Mouse (Mus musculus) embryonic facial prominence, embryonic 15.5 days (tissue): ENCODE data around the gene Axin2. TPM values are rescaled to one million over a fixed set of nuclear protein-coding genes. Genes with fewer than 3 reads are reported as not detected.

Experiments
- ATAC-seq: fragments of 200-750 bp; cut with Nextera tagmentation; 2 replicates; pipeline ENCODE4 v1.8.0; 2017; ENCODE audit warnings: low read depth, moderate TSS enrichment; ENCODE audit not compliant: insufficient number of reproducible peaks, low FRiP score, low TSS enrichment
- H3K27ac ChIP-seq: fragments of 300-500 bp; sonication (generic); replicated peaks from 2 replicates; pipeline ENCODE4 v1.5.1; 2015; ENCODE audit warnings: mild to moderate bottlenecking, inconsistent platforms
- H3K27me3 ChIP-seq: fragments of 300-500 bp; sonication (generic); 2 replicates; pipeline ENCODE4 v1.6.1; 2015; ENCODE audit warnings: inconsistent platforms
- H3K36me3 ChIP-seq: fragments of 300-500 bp; sonication (generic); 2 replicates; pipeline ENCODE4 v1.6.1; 2015; ENCODE audit warnings: mild to moderate bottlenecking, inconsistent platforms
- H3K4me1 ChIP-seq: fragments of 300-500 bp; sonication (generic); 2 replicates; pipeline ENCODE4 v1.6.1; 2015; ENCODE audit warnings: inconsistent platforms
- H3K4me2 ChIP-seq: fragments of 300-500 bp; sonication (generic); replicated peaks from 2 replicates; pipeline ENCODE4 v1.6.1; 2015; ENCODE audit warnings: mild to moderate bottlenecking, inconsistent platforms
- H3K4me3 ChIP-seq: fragments of 300-500 bp; sonication (generic); replicated peaks from 2 replicates; pipeline ENCODE4 v1.5.1; 2015; ENCODE audit warnings: mild to moderate bottlenecking, inconsistent platforms
- H3K9ac ChIP-seq: fragments of 300-500 bp; sonication (generic); 2 replicates; pipeline ENCODE4 v1.6.1; 2015; ENCODE audit warnings: inconsistent platforms
- H3K9me3 ChIP-seq: fragments of 300-500 bp; sonication (generic); replicated peaks from 2 replicates; pipeline ENCODE4 v1.6.1; 2016; ENCODE audit warnings: inconsistent platforms
- WGBS: fragments of 180-500 bp; shearing (Covaris S2); methylation state at CpG from one replicate; pipeline ENCODE4 v1.1.7; 2015; 5-methylcytosine and 5-hydroxymethylcytosine counted together
- polyA plus RNA-seq: library from polyadenylated mRNA; unstranded; fragments of >200 nt; fragmentation: Nextera tagmentation; extraction: Ambion mirVana; gene quantifications from 2 replicates; pipeline ENCODE4 v1.2.1, GENCODE M21; 2015

Axin2 gene
- polyA plus RNA-seq, 1 experiment from 2014 or later: 12.5 TPM

DNA sequence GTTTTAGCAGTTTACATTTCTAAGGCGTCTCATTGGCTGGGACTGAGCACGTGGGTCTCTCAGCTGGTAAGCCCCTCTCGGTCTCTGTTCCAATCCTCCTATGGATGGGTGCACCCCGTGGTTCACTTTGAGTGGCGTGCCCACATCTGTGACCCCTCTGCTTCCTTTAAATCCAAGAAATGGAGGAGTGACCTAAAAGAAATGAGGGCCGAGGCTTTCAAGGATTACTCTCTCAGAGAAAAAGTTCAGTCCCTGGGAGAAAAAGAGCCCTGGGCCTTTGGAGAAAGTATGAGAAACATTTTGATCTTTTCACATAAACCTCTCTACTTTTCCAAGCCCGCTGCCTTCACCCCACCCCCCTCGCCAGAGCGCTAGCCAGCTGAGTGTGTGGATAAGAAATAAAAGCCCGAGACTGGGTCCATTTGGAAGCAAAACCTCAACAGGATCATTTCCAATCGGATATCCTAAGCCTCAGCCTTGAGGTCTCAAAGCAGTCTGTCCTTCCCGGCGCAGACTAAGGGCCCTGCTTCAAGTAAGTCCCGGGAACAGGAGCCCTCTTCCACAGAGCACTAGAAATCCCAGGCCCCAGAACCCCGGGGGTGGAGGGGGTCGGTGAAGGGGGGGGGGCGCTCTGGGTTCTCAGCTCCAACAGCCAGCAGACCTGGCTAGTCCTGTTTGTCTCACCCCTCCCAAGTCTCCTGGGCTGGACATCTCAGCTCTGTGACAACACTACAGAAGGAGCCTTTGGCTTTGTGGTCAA is 28.9 kb upstream of the Axin2 start:
- Histone ChIP-seq H3K4me2 (peak overlapping the region; percentile 62), H3K36me3 (no peaks in the 10 kb centered on the region), H3K27ac (peak overlapping the region; percentile 90), H3K9me3 (no peaks in the 10 kb centered on the region), H3K4me1 (peaks cover 52% of the 10 kb centered on the region), H3K27me3 (no peaks in the 10 kb centered on the region), H3K4me3 (peak overlapping the region; percentile 36), H3K9ac (peak overlapping the region; percentile 18; the same call in 1 of the 2 replicates)
- 2% methylated on average over 17 of the region's 17 CpGs for WGBS
- ATAC-seq: peak; percentile 79

DNA sequence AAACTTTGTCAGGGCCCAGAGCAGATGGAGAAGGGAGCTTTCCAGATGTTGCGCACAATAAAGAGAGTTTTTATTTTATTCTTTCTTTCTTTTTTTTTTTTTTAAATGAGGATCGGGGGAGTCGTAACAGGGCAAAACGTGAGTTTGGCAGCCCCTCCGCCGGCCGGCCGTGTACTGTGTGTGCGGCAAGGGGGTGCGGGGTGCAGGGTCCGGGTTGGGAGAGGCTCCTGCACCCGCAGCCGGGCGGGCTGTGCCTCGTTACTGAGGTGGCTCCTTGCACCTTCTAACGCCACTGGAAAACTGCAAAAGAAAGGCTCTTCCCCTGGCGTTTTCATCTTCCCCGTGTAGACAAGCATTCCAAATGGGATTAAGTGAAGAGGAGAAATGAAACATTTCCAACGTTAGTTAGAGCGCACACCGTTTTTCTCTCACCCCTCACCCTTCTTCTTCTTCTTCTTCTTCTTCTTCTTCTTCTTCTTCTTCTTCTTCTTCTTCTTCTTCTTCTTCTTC is 28.2 kb upstream of the Axin2 start:
- peaks cover 52% of the 10 kb centered on the region for H3K4me1 ChIP-seq
- ATAC-seq: no peak
- WGBS: 3% methylated on average over 21 of the region's 21 CpGs
- H3K9ac ChIP-seq: peak overlapping the region; percentile 18; the same call in 1 of the 2 replicates
- H3K36me3 ChIP-seq: no peaks in the 10 kb centered on the region
- peak overlapping the region; percentile 90 for H3K27ac ChIP-seq
- H3K9me3 ChIP-seq: no peaks in the 10 kb centered on the region
- peak overlapping the region; percentile 36 for H3K4me3 ChIP-seq
- peak overlapping the region; percentile 62 for H3K4me2 ChIP-seq
- no peaks in the 10 kb centered on the region for H3K27me3 ChIP-seq

DNA sequence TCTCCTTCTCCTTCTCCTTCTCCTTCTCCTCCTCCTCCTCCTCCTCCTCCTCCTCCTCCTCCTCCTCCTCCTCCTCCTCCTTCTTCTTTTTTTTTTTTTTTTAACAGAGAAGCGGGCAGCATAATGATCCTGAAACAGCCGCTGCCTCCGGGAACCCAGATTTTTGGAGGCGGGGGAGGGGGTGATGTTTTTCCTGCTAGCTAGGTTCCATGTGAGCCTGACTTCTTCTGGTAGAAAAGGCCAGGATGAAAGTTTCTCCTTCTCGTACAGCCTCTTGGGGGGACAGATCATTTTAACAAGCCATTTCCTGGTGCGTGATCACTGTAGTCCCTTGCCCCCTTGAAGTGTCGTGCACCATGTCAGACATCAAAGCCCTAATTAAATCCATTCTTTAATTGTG is 27.7 kb upstream of the Axin2 start:
- Histone ChIP-seq H3K9me3 (no peaks in the 10 kb centered on the region), H3K27me3 (no peaks in the 10 kb centered on the region), H3K27ac (no peak overlapping the region), H3K9ac (no peak overlapping the region), H3K4me1 (peaks cover 52% of the 10 kb centered on the region), H3K4me3 (no peak overlapping the region), H3K4me2 (no peak overlapping the region), H3K36me3 (no peaks in the 10 kb centered on the region)
- 13% methylated on average over 7 of the region's 7 CpGs for WGBS
- no peak for ATAC-seq

DNA sequence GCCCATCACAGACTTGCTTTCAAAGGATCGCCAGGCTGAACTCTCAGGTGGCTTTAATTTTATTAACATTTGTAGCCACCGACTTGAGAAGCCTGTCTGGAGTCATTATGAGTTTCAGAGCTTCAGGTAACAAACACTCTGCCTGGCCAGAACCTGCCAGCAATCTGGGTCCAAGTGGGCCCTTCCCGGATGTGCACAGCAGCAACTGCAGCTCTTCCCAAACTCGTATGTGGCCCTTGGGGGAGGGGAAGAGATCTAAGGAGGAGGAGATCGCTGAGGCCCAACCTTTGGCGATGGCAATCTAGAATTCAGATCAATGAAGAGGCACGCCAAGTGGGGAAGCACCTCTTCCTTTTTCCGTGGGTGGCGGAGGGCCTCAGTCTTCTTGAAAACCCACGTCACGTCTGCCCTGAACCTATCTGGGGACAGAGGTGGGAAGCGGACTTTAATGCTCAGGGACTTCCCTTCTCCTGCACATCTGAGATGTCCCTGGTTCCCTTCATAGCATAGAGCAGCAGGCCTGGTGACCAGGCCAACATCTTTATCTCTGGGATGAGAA is 26.8 kb upstream of the Axin2 start:
- no peak overlapping the region for H3K4me2 ChIP-seq

DNA sequence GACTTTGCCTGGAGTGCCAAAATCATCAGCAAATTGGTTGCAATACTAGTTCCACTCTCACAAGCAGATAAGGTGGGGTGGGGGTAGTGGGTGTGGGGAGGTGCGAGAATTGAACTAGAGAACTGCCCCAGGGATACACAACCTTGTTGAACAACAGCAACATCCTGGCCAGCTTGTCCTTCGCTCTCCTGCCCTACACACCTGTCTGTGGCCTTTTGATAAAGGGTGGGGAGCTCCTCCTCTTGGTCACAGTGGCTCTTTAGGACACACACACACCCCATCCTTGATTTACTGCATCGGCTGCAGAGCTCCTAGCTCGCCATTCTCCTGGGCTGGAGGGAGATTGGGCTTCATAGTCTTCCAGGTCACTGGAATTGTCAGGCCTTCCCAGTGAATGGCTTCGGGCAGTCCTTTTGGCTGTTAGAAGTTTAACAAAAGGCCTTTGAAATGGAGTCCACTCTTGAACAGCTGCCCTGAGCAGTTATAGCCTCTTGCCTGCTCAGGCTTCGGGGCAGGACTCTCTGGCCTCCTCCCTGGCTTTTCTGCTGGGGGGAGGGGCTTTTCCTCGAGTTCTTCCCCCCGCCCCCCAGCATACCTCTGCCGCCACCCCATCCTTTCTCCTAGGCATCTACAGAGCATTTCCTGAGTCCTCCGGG is 26.2 kb upstream of the Axin2 start:
- H3K4me2 ChIP-seq: no peak overlapping the region
- no peak overlapping the region for H3K27ac ChIP-seq
- 55% methylated on average over 10 of the region's 10 CpGs for WGBS
- ATAC-seq: no peak
- H3K9ac ChIP-seq: no peak overlapping the region
- H3K36me3 ChIP-seq: no peaks in the 10 kb centered on the region
- H3K4me1 ChIP-seq: peaks cover 51% of the 10 kb centered on the region
- no peaks in the 10 kb centered on the region for H3K9me3 ChIP-seq
- no peak overlapping the region for H3K4me3 ChIP-seq
- no peaks in the 10 kb centered on the region for H3K27me3 ChIP-seq

More for the DNA sequence above, 26.8 kb upstream of the Axin2 start:
- H3K9me3 ChIP-seq: no peaks in the 10 kb centered on the region
- peaks cover 54% of the 10 kb centered on the region for H3K4me1 ChIP-seq
- no peak overlapping the region for H3K4me3 ChIP-seq
- no peaks in the 10 kb centered on the region for H3K27me3 ChIP-seq
- 51% methylated on average over 12 of the region's 12 CpGs for WGBS
- no peaks in the 10 kb centered on the region for H3K36me3 ChIP-seq
- no peak overlapping the region for H3K9ac ChIP-seq
- no peak for ATAC-seq
- H3K27ac ChIP-seq: no peak overlapping the region

DNA sequence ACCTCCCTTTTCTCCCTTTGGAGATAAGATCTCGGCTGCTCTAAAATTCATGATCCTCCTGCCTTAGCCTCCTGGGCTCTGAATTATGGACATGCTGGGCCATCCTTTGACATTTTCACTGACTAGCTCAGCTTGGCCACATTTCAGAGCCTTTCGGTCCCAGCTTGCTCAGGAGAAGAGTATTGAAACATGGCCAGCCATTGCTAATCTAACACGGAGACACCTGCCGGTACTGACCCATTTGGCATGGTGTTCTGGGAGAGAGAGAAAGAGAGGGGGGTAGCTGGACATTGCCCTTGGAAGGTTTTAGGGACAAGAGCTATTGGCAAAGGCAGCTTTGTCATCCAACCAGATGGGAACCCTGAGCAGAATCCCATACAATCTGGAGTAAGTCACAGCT is 23.1 kb upstream of the Axin2 start:
- Histone ChIP-seq H3K36me3 (no peaks in the 10 kb centered on the region), H3K27me3 (no peaks in the 10 kb centered on the region), H3K9me3 (no peaks in the 10 kb centered on the region), H3K4me1 (peaks cover 44% of the 10 kb centered on the region), H3K9ac (no peak overlapping the region), H3K27ac (no peak overlapping the region), H3K4me3 (no peak overlapping the region), H3K4me2 (no peak overlapping the region)
- ATAC-seq: no peak
- 88% methylated on average over 4 of the region's 4 CpGs for WGBS

DNA sequence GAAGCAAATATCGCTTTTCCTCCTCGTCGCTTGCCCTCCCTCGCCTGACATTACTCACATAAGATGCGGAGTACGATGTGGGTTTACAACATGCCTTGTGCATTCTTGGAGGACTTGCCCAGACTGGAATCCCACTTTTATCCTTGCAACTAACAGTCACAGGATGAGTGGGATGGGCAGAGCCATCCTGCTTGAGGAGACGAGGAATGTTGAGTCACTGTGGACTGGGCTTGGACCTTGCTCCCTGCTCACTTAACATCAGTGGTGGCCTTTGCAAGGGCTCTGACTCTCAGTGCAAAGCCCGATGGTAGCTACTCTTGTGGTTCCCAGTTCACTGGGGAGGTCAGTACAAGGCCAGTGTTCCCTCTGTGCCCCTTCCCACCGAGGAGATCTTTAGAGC is 22.1 kb upstream of the Axin2 start:
- 59% methylated on average over 9 of the region's 9 CpGs for WGBS
- H3K36me3 ChIP-seq: no peaks in the 10 kb centered on the region
- H3K9me3 ChIP-seq: no peaks in the 10 kb centered on the region
- H3K27me3 ChIP-seq: no peaks in the 10 kb centered on the region
- H3K27ac ChIP-seq: no peak overlapping the region
- ATAC-seq: no peak
- no peak overlapping the region for H3K9ac ChIP-seq
- no peak overlapping the region for H3K4me3 ChIP-seq
- H3K4me2 ChIP-seq: no peak overlapping the region
- H3K4me1 ChIP-seq: peaks cover 47% of the 10 kb centered on the region

DNA sequence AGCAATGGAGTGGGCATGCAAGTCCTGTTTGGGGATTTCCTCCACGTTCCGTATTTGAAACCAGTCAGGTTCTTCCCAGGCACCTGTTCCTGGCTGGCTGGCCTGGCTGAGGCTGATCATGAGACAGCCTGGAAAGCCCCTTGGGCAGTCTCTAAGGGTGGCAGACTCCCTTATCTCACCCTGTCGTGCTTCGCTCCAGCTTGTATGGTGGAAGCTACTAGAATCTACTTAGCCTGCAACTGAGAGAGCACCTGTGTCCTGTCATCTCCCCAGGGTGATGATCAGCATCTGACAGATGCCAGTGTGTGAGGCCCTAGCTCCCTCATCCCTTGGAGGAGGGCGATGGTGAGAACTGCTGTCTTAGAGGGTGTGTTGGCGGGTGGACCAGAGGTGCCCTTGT is 21.7 kb upstream of the Axin2 start:
- 71% methylated on average over 6 of the region's 6 CpGs for WGBS
- no peaks in the 10 kb centered on the region for H3K9me3 ChIP-seq
- H3K4me2 ChIP-seq: no peak overlapping the region
- ATAC-seq: no peak
- H3K27ac ChIP-seq: no peak overlapping the region
- no peaks in the 10 kb centered on the region for H3K36me3 ChIP-seq
- H3K4me1 ChIP-seq: peaks cover 43% of the 10 kb centered on the region
- no peaks in the 10 kb centered on the region for H3K27me3 ChIP-seq
- H3K4me3 ChIP-seq: no peak overlapping the region
- no peak overlapping the region for H3K9ac ChIP-seq

DNA sequence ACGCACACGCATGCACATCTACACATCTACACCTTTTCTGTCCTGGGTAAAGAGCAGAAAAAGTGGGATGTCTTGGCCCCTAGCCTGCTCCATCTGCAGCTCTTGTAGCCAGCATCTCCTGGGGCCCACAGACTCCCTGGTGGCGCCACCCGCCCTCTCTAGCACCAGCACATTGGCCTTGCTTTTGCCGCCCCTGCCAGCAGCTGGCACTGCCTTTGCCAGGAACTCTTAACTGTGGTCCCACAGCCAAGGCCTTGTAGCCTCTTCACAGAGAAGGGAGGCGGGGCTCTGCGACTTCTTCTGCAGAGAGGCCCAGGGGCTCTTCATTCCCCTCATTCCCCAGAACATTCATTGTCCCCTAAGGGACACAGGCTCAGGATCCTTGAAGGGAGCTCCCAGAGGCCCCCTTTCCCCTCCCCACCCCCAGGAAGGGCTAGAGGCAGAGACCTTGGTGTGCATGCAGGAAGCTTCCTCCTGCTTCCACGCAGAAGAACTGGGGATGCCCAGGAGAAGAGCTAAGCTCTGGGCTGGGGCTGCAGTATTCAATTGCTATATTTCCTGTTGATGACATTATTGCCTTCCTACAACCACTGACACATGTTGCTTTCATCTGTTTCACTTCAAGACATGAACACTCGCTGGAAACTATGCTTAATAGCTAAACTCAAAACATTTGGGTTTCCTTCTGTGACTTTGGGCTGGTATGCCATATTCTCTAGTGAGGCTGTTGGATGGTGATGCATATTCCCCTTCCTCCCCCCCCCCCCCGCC is 19.2 kb upstream of the Axin2 start:
- no peaks in the 10 kb centered on the region for H3K36me3 ChIP-seq
- no peaks in the 10 kb centered on the region for H3K27me3 ChIP-seq
- no peak overlapping the region for H3K4me3 ChIP-seq
- H3K4me2 ChIP-seq: no peak overlapping the region
- H3K27ac ChIP-seq: peak overlapping the region; percentile 90
- no peaks in the 10 kb centered on the region for H3K9me3 ChIP-seq
- H3K4me1 ChIP-seq: peaks cover 32% of the 10 kb centered on the region
- peak; percentile 74 for ATAC-seq
- no peak overlapping the region for H3K9ac ChIP-seq
- 47% methylated on average over 10 of the region's 10 CpGs for WGBS

DNA sequence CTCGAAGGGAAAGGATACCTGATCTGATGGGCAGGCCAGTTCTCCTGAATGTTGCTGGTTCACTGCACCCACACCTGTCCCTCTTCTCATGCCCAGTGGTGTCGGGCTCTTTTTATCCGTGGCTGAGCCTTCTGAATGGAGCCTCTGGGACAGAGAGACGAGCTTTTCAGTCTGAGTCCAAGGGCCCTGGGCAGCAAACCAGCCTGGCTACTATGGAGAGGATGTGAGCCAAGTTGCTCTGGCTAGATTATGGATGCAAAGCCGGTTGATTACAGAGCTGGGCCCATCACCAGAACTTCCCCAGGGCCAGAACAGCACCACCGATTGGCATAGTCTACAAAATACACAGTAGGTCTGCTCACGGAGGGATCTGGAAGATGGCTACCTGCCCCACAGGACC is 18.5 kb upstream of the Axin2 start:
- H3K9me3 ChIP-seq: no peaks in the 10 kb centered on the region
- no peak overlapping the region for H3K4me3 ChIP-seq
- 59% methylated on average over 7 of the region's 7 CpGs for WGBS
- H3K27ac ChIP-seq: peak overlapping the region; percentile 90
- ATAC-seq: no peak
- peaks cover 32% of the 10 kb centered on the region for H3K4me1 ChIP-seq
- no peak overlapping the region for H3K4me2 ChIP-seq
- no peaks in the 10 kb centered on the region for H3K27me3 ChIP-seq
- no peaks in the 10 kb centered on the region for H3K36me3 ChIP-seq
- H3K9ac ChIP-seq: no peak overlapping the region

DNA sequence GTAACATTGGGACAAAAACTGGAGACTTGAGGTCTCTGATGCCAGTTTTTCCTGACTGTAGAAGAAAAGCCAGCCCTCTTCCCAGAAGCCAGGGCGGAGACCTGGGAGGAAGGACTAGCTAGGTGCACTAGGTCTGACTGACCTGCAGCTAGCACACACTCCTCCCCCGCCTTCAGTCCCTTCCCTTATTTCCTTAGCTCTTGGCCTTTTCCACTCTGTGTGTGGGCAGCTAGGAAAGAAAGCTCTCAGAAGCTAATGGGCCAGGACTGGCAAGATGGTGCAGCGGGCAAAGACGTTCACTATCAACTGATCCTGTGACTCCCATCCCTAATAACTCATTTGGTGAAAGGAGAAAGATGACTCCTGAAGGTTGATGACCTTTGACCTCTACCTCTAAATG is 17.8 kb upstream of the Axin2 start:
- H3K36me3 ChIP-seq: no peaks in the 10 kb centered on the region
- H3K27me3 ChIP-seq: no peaks in the 10 kb centered on the region
- H3K27ac ChIP-seq: no peak overlapping the region
- H3K9ac ChIP-seq: no peak overlapping the region
- H3K4me2 ChIP-seq: no peak overlapping the region
- WGBS: 73% methylated on average over 4 of the region's 4 CpGs
- ATAC-seq: no peak
- H3K9me3 ChIP-seq: no peaks in the 10 kb centered on the region
- H3K4me1 ChIP-seq: peaks cover 32% of the 10 kb centered on the region
- no peak overlapping the region for H3K4me3 ChIP-seq
